Mouse (Mus musculus): ENCODE measurements at regions not wholly inside any gene's neighbourhood (a gene's known extent, or its start where the extent isn't known, plus 50 kb on each side); places are given as distances from the start of the nearest gene placed in this dataset.
A peak's percentile ranks its signal among the peaks of the same experiment; 100 is the strongest.

- no peaks in the 10 kb centered on the region for H3K36me3 ChIP-seq (ENCODE audit: control insufficient read depth, insufficient read depth, low read length)
- no peak overlapping the region for H3K4me3 ChIP-seq (ENCODE audit: insufficient read depth, low read depth, low read length)
Measured at GRCm38 (mm10) chr2:17887699-17888098, 109.1 kb downstream of the H2al2a start.

GRCm38 (mm10) chr2:17882389-17882788 is 114.4 kb downstream of the H2al2a start:
- Histone ChIP-seq H3K36me3 (ENCODE audit: control insufficient read depth, insufficient read depth, low read length) (no peaks in the 10 kb centered on the region), H3K27ac (ENCODE audit: insufficient read depth, low read depth, low read length) (no peak overlapping the region), H3K4me1 (ENCODE audit: control insufficient read depth, insufficient read depth, low read length) (no peaks in the 10 kb centered on the region), H3K4me3 (ENCODE audit: insufficient read depth, low read depth, low read length) (no peak overlapping the region), H3K27me3 (replicated peaks; ENCODE audit: control insufficient read depth, insufficient read depth, low read length) (no peaks in the 10 kb centered on the region)
- WGBS = 87% methylated on average over 12 of the region's 12 CpGs
- TF ChIP-seq POLR2A (IDR thresholded peaks at IDR 0.05; ENCODE audit: low read depth, low read length) (no peak), CTCF (conservative IDR thresholded peaks at IDR 0.05; ENCODE audit: insufficient read depth, insufficient read length, low read depth, low read length) (no peak)
- DNase-seq = no peak

More at GRCm38 (mm10) chr2:17887699-17888098, 109.1 kb downstream of the H2al2a start:
- peak; percentile 30 for DNase-seq
- Histone ChIP-seq H3K27me3 (replicated peaks; ENCODE audit: control insufficient read depth, insufficient read depth, low read length) (no peaks in the 10 kb centered on the region), H3K27ac (ENCODE audit: insufficient read depth, low read depth, low read length) (no peak overlapping the region), H3K4me1 (ENCODE audit: control insufficient read depth, insufficient read depth, low read length) (no peaks in the 10 kb centered on the region)
- TF ChIP-seq CTCF (conservative IDR thresholded peaks at IDR 0.05; ENCODE audit: insufficient read depth, insufficient read length, low read depth, low read length) = no peak
- TF ChIP-seq POLR2A (IDR thresholded peaks at IDR 0.05; ENCODE audit: low read depth, low read length) = no peak
- 62% methylated on average over 3 of the region's 3 CpGs for WGBS

GRCm38 (mm10) chr2:17880800-17881717 is 115.7 kb downstream of the H2al2a start:
- no peak for DNase-seq
- H3K4me3 ChIP-seq (ENCODE audit: insufficient read depth, low read depth, low read length) = no peak overlapping the region
- H3K27me3 ChIP-seq (replicated peaks; ENCODE audit: control insufficient read depth, insufficient read depth, low read length) = no peaks in the 10 kb centered on the region
- 53% methylated on average over 11 of the region's 11 CpGs for WGBS
- H3K4me1 ChIP-seq (ENCODE audit: control insufficient read depth, insufficient read depth, low read length) = no peaks in the 10 kb centered on the region
- TF ChIP-seq POLR2A (IDR thresholded peaks at IDR 0.05; ENCODE audit: low read depth, low read length) (no peak), CTCF (conservative IDR thresholded peaks at IDR 0.05; ENCODE audit: insufficient read depth, insufficient read length, low read depth, low read length) (no peak)
- no peaks in the 10 kb centered on the region for H3K36me3 ChIP-seq (ENCODE audit: control insufficient read depth, insufficient read depth, low read length)
- H3K27ac ChIP-seq (ENCODE audit: insufficient read depth, low read depth, low read length) = no peak overlapping the region

- Histone ChIP-seq H3K4me1 (ENCODE audit: control insufficient read depth, insufficient read depth, low read length) (no peaks in the 10 kb centered on the region), H3K27me3 (replicated peaks; ENCODE audit: control insufficient read depth, insufficient read depth, low read length) (no peaks in the 10 kb centered on the region), H3K27ac (ENCODE audit: insufficient read depth, low read depth, low read length) (no peak overlapping the region), H3K36me3 (ENCODE audit: control insufficient read depth, insufficient read depth, low read length) (no peaks in the 10 kb centered on the region), H3K4me3 (ENCODE audit: insufficient read depth, low read depth, low read length) (no peak overlapping the region)
- TF ChIP-seq POLR2A (IDR thresholded peaks at IDR 0.05; ENCODE audit: low read depth, low read length) (no peak), CTCF (conservative IDR thresholded peaks at IDR 0.05; ENCODE audit: insufficient read depth, insufficient read length, low read depth, low read length) (no peak)
- WGBS = 87% methylated on average over 1 of the region's 1 CpGs
- no peak for DNase-seq
Measured at GRCm38 (mm10) chr2:17877901-17878300, 118.9 kb downstream of the H2al2a start.

- Histone ChIP-seq H3K27ac (ENCODE audit: insufficient read depth, low read depth, low read length) (no peak overlapping the region), H3K4me3 (ENCODE audit: insufficient read depth, low read depth, low read length) (no peak overlapping the region), H3K36me3 (ENCODE audit: control insufficient read depth, insufficient read depth, low read length) (no peaks in the 10 kb centered on the region), H3K4me1 (ENCODE audit: control insufficient read depth, insufficient read depth, low read length) (no peaks in the 10 kb centered on the region), H3K27me3 (replicated peaks; ENCODE audit: control insufficient read depth, insufficient read depth, low read length) (no peaks in the 10 kb centered on the region)
- TF ChIP-seq POLR2A (IDR thresholded peaks at IDR 0.05; ENCODE audit: low read depth, low read length) (no peak), CTCF (conservative IDR thresholded peaks at IDR 0.05; ENCODE audit: insufficient read depth, insufficient read length, low read depth, low read length) (no peak)
- DNase-seq = no peak
- 92% methylated on average over 3 of the region's 3 CpGs for WGBS
Measured at GRCm38 (mm10) chr2:17876942-17877341, 119.8 kb downstream of the H2al2a start.

- TF ChIP-seq CTCF (conservative IDR thresholded peaks at IDR 0.05; ENCODE audit: insufficient read depth, insufficient read length, low read depth, low read length) = no peak
- TF ChIP-seq POLR2A (IDR thresholded peaks at IDR 0.05; ENCODE audit: low read depth, low read length) = no peak
- H3K36me3 ChIP-seq (ENCODE audit: control insufficient read depth, insufficient read depth, low read length) = no peaks in the 10 kb centered on the region
- H3K27me3 ChIP-seq (replicated peaks; ENCODE audit: control insufficient read depth, insufficient read depth, low read length) = no peaks in the 10 kb centered on the region
- H3K4me1 ChIP-seq (ENCODE audit: control insufficient read depth, insufficient read depth, low read length) = no peaks in the 10 kb centered on the region
- DNase-seq = no peak
- H3K4me3 ChIP-seq (ENCODE audit: insufficient read depth, low read depth, low read length) = no peak overlapping the region
- WGBS = 88% methylated on average over 9 of the region's 9 CpGs
- no peak overlapping the region for H3K27ac ChIP-seq (ENCODE audit: insufficient read depth, low read depth, low read length)
Measured at GRCm38 (mm10) chr2:17876155-17876554, 120.6 kb downstream of the H2al2a start.

- H3K4me1 ChIP-seq (ENCODE audit: control insufficient read depth, insufficient read depth, low read length) = no peaks in the 10 kb centered on the region
- no peak overlapping the region for H3K4me3 ChIP-seq (ENCODE audit: insufficient read depth, low read depth, low read length)
- no peak overlapping the region for H3K27ac ChIP-seq (ENCODE audit: insufficient read depth, low read depth, low read length)
- TF ChIP-seq CTCF (conservative IDR thresholded peaks at IDR 0.05; ENCODE audit: insufficient read depth, insufficient read length, low read depth, low read length) (no peak), POLR2A (IDR thresholded peaks at IDR 0.05; ENCODE audit: low read depth, low read length) (no peak)
- no peaks in the 10 kb centered on the region for H3K36me3 ChIP-seq (ENCODE audit: control insufficient read depth, insufficient read depth, low read length)
- 60% methylated on average over 2 of the region's 2 CpGs for whole genome bisulfite sequencing
- DNase-seq = no peak
- no peaks in the 10 kb centered on the region for H3K27me3 ChIP-seq (replicated peaks; ENCODE audit: control insufficient read depth, insufficient read depth, low read length)
Measured at GRCm38 (mm10) chr2:17870562-17870961, 126.2 kb downstream of the H2al2a start.
